Mouse (Mus musculus) limb, embryonic 12.5 days (tissue): ENCODE measurements at regions not wholly inside any gene's neighbourhood (a gene's known extent, or its start where the extent isn't known, plus 50 kb on each side); places are given as distances from the start of the nearest gene placed in this dataset.

Source experiments
- ATAC-seq: fragments of 200-750 bp; cut with Nextera tagmentation; 2 replicates; pipeline ENCODE4 v1.8.0; 2017; ENCODE audit warnings: low read depth, moderate TSS enrichment; ENCODE audit not compliant: insufficient number of reproducible peaks, insufficient read depth, low FRiP score, low TSS enrichment
- H3K27ac ChIP-seq: fragments of 300-500 bp; sonication (generic); 2 replicates; pipeline ENCODE4 v1.5.1; 2016; ENCODE audit warnings: mild to moderate bottlenecking, moderate library complexity
- H3K27me3 ChIP-seq: fragments of 300-500 bp; sonication (generic); 2 replicates; pipeline ENCODE4 v1.6.1; 2016; ENCODE audit warnings: mild to moderate bottlenecking, moderate library complexity
- H3K36me3 ChIP-seq: fragments of 300-500 bp; sonication (generic); 2 replicates; pipeline ENCODE4 v1.6.1; 2016; ENCODE audit warnings: mild to moderate bottlenecking, moderate library complexity
- H3K4me1 ChIP-seq: fragments of 300-500 bp; sonication (generic); replicated peaks from 2 replicates; pipeline ENCODE4 v1.6.1; 2016
- H3K4me2 ChIP-seq: fragments of 300-500 bp; sonication (generic); 2 replicates; pipeline ENCODE4 v1.6.1; 2016; ENCODE audit warnings: mild to moderate bottlenecking, moderate library complexity
- H3K4me3 ChIP-seq: fragments of 300-500 bp; sonication (generic); replicated peaks from 2 replicates; pipeline ENCODE4 v1.5.1; 2016; ENCODE audit warnings: mild to moderate bottlenecking
- H3K9ac ChIP-seq: fragments of 300-500 bp; sonication (generic); replicated peaks from 2 replicates; pipeline ENCODE4 v1.6.1; 2016; ENCODE audit warnings: mild to moderate bottlenecking, moderate library complexity
- H3K9me3 ChIP-seq: fragments of 300-500 bp; sonication (generic); 2 replicates; pipeline ENCODE4 v1.6.1; 2016; ENCODE audit warnings: mild to moderate bottlenecking, moderate library complexity
- WGBS: fragments of 180-500 bp; shearing (Covaris S2); methylation state at CpG from one replicate; pipeline ENCODE4 v1.1.7; 2016; 5-methylcytosine and 5-hydroxymethylcytosine counted together

GRCm38 (mm10) chr12:38987819-38988218 is 208.6 kb downstream of the Etv1 start:
- Histone ChIP-seq H3K4me2 (no peak overlapping the region), H3K4me3 (no peak overlapping the region), H3K36me3 (no peaks in the 10 kb centered on the region), H3K9ac (no peak overlapping the region), H3K27ac (no peak overlapping the region), H3K4me1 (no peaks in the 10 kb centered on the region), H3K9me3 (no peaks in the 10 kb centered on the region), H3K27me3 (no peaks in the 10 kb centered on the region)
- no peak for ATAC-seq
- WGBS, result 36% methylated on average over 4 of the region's 4 CpGs

- Histone ChIP-seq H3K27me3 (no peaks in the 10 kb centered on the region), H3K27ac (no peak overlapping the region), H3K4me2 (no peak overlapping the region), H3K9ac (no peak overlapping the region), H3K4me1 (no peaks in the 10 kb centered on the region), H3K36me3 (no peaks in the 10 kb centered on the region), H3K9me3 (no peaks in the 10 kb centered on the region), H3K4me3 (no peak overlapping the region)
- no peak for ATAC-seq
- 94% methylated on average over 2 of the region's 2 CpGs for WGBS
These were observed 248.0 kb downstream of the Etv1 start for GRCm38 (mm10) chr12:39027179-39027578.

DNA sequence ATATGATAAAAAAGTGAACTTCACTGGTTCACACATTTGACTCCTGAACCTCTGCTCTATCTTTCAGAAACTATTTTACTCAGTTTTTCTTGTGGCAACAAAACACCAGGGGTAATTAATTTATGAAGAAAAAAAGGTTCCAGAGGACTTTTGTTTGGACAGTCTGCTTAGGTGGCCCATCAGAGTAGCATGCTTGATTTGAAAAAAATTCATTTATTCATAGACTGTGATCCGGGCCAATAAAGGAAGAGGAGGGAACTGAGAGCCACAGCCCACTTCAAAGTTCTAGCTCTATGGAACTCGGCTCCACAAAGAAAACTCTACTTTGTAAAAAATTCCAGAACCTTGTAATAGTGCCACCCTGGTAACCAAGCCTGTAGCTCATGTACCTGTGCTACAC is 248.8 kb downstream of the Etv1 start:
- H3K36me3 ChIP-seq, result no peaks in the 10 kb centered on the region
- H3K4me2 ChIP-seq, result no peak overlapping the region
- 90% methylated on average over 2 of the region's 2 CpGs for WGBS
- no peak overlapping the region for H3K9ac ChIP-seq
- no peaks in the 10 kb centered on the region for H3K4me1 ChIP-seq
- no peak overlapping the region for H3K4me3 ChIP-seq
- no peak for ATAC-seq
- no peak overlapping the region for H3K27ac ChIP-seq
- H3K27me3 ChIP-seq, result no peaks in the 10 kb centered on the region
- H3K9me3 ChIP-seq, result no peaks in the 10 kb centered on the region

GRCm38 (mm10) chr12:39033982-39034381 is 254.8 kb downstream of the Etv1 start:
- Histone ChIP-seq H3K27me3 (no peaks in the 10 kb centered on the region), H3K36me3 (no peaks in the 10 kb centered on the region), H3K4me1 (no peaks in the 10 kb centered on the region), H3K27ac (no peak overlapping the region), H3K9me3 (no peaks in the 10 kb centered on the region), H3K4me2 (no peak overlapping the region), H3K4me3 (no peak overlapping the region), H3K9ac (no peak overlapping the region)
- 82% methylated on average over 3 of the region's 3 CpGs for WGBS
- no peak for ATAC-seq

DNA sequence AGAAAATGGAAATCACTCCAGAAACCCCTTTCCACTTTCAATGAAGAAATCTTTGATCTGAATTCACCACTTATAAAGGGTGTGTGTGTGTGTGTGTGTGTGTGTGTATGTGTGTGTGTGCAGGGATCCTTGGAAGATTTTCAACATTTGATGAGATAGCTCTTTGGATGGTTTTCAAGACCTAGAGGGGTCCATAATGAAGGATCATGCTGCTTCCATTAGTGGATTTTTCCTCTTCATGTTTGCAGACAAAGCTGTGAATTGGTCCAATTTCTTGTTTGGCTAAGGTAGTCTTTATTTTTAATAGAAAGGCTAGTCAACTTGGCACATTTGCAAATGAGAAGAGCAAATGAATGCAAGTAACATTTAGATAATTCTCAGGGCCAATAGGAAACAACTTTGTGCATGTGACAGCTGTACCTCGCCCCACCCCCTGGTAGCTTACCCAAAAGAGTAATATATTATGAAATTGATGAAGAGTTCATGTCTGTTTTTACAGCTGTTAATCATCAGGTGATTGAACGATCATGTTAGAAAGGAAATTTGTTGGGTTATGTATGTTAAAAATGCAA is 257.4 kb downstream of the Etv1 start:
- no peak for ATAC-seq
- Histone ChIP-seq H3K4me1 (no peaks in the 10 kb centered on the region), H3K9me3 (no peaks in the 10 kb centered on the region), H3K4me2 (no peak overlapping the region), H3K9ac (no peak overlapping the region), H3K4me3 (no peak overlapping the region), H3K27me3 (no peaks in the 10 kb centered on the region), H3K27ac (no peak overlapping the region), H3K36me3 (no peaks in the 10 kb centered on the region)
- 84% methylated on average over 2 of the region's 2 CpGs for WGBS

GRCm38 (mm10) chr12:39038077-39038476 is 258.9 kb downstream of the Etv1 start:
- H3K27ac ChIP-seq, result no peak overlapping the region
- H3K4me1 ChIP-seq, result no peaks in the 10 kb centered on the region
- H3K4me3 ChIP-seq, result no peak overlapping the region
- no peak overlapping the region for H3K9ac ChIP-seq
- H3K4me2 ChIP-seq, result no peak overlapping the region
- ATAC-seq, result no peak
- WGBS, result 91% methylated on average over 3 of the region's 3 CpGs
- H3K9me3 ChIP-seq, result no peaks in the 10 kb centered on the region
- H3K36me3 ChIP-seq, result no peaks in the 10 kb centered on the region
- H3K27me3 ChIP-seq, result no peaks in the 10 kb centered on the region

GRCm38 (mm10) chr12:39038656-39039055 is 259.5 kb downstream of the Etv1 start:
- no peak overlapping the region for H3K4me2 ChIP-seq
- 30% methylated on average over 2 of the region's 2 CpGs for WGBS
- H3K9me3 ChIP-seq, result no peaks in the 10 kb centered on the region
- no peak overlapping the region for H3K27ac ChIP-seq
- H3K36me3 ChIP-seq, result no peaks in the 10 kb centered on the region
- H3K9ac ChIP-seq, result no peak overlapping the region
- H3K27me3 ChIP-seq, result no peaks in the 10 kb centered on the region
- H3K4me3 ChIP-seq, result no peak overlapping the region
- no peaks in the 10 kb centered on the region for H3K4me1 ChIP-seq
- ATAC-seq, result no peak

- no peak for ATAC-seq
- no peak overlapping the region for H3K4me3 ChIP-seq
- no peaks in the 10 kb centered on the region for H3K9me3 ChIP-seq
- H3K4me2 ChIP-seq, result no peak overlapping the region
- no peak overlapping the region for H3K9ac ChIP-seq
- H3K36me3 ChIP-seq, result no peaks in the 10 kb centered on the region
- no peak overlapping the region for H3K27ac ChIP-seq
- no peaks in the 10 kb centered on the region for H3K27me3 ChIP-seq
- no peaks in the 10 kb centered on the region for H3K4me1 ChIP-seq
These were observed 267.9 kb downstream of the Etv1 start for GRCm38 (mm10) chr12:39047126-39047525.

DNA sequence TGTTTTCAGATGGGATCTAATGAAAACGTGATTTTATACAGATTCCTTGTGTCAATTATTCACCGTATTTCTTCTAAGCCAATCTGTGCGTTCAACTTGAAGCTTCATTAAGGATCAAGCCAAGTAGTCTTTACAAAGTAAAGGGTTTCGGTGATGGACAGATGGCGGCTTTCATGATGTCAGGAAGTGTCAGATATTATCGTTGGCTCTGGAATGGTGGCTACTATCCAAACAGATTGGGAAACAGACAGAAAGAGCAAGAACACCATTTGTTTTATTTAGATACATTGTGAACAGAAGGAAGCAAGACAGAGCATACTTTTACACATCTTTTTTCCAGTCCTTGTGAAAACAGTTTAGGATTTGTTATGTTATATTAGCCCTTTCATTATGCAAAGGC is 269.3 kb downstream of the Etv1 start:
- Histone ChIP-seq H3K27ac (no peak overlapping the region), H3K4me3 (no peak overlapping the region), H3K9ac (no peak overlapping the region), H3K9me3 (no peaks in the 10 kb centered on the region), H3K4me1 (no peaks in the 10 kb centered on the region), H3K36me3 (no peaks in the 10 kb centered on the region), H3K27me3 (no peaks in the 10 kb centered on the region), H3K4me2 (no peak overlapping the region)
- no peak for ATAC-seq
- 83% methylated on average over 6 of the region's 6 CpGs for WGBS

DNA sequence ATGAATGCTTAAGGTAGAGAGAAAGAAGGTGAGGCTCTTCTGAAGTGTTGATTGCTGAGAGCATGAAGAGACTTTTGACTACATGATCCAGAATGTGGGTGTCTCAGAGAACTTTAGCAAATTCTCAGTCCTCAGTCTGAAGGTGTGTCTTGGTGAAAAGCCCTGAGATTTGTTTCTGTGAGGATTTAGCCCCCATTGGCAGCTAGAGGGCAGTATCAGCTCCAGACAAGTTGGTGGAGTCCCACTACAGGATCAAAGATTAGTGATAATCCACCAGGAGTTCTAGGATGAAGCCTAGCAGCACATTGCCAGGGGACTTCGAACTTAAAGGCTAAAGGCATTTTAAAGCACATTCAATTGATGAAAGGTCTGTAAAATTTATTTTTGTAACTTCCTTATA is 269.8 kb downstream of the Etv1 start:
- no peak overlapping the region for H3K27ac ChIP-seq
- 81% methylated on average over 1 of the region's 1 CpGs for WGBS
- no peaks in the 10 kb centered on the region for H3K9me3 ChIP-seq
- ATAC-seq, result no peak
- no peaks in the 10 kb centered on the region for H3K4me1 ChIP-seq
- H3K27me3 ChIP-seq, result no peaks in the 10 kb centered on the region
- no peaks in the 10 kb centered on the region for H3K36me3 ChIP-seq
- no peak overlapping the region for H3K4me2 ChIP-seq
- no peak overlapping the region for H3K4me3 ChIP-seq
- no peak overlapping the region for H3K9ac ChIP-seq

- WGBS, result 82% methylated on average over 4 of the region's 4 CpGs
These were observed 291.3 kb downstream of the Etv1 start for GRCm38 (mm10) chr12:39070331-39071045.

More at GRCm38 (mm10) chr12:39070331-39071045, 291.3 kb downstream of the Etv1 start:
- H3K4me2 ChIP-seq, result no peak overlapping the region
- no peaks in the 10 kb centered on the region for H3K9me3 ChIP-seq
- no peak overlapping the region for H3K9ac ChIP-seq
- H3K27me3 ChIP-seq, result no peaks in the 10 kb centered on the region
- no peak overlapping the region for H3K4me3 ChIP-seq
- no peaks in the 10 kb centered on the region for H3K36me3 ChIP-seq
- peaks cover 7% of the 10 kb centered on the region for H3K4me1 ChIP-seq
- ATAC-seq, result no peak
- H3K27ac ChIP-seq, result no peak overlapping the region
